Comparison of ENCODE assay signal across 15 mouse cellular contexts in the genomic region with DNA sequence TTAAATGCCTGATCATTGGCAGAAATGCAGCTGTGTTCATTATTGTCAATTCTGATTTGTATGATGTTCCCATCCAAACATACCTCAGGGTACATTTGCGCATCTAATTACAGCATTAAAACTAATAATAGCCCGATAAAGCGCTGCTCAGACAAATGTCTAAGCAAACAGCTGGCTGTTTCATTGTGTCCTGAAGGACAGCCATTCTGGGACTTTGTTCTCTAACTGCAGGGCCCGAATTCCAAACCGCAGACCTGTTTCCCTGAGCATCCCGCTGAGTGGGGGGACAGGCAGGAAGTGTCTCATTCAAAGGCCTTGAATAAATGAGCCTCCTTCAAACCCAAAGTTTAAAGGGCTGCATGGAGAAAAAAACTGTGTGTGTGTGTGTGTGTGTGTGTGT. TPM values are rescaled to one million over a fixed set of nuclear protein-coding genes. Genes with fewer than 3 reads are reported as not detected.
DNase-seq lines count a peak whose midpoint lies in the region; ATAC-seq lines count a peak whose summit lies in the region.
"Had no signal": no experiment of that assay in that cellular context is flagged by ENCODE, and none has a peak within 500 bp of the region (broad histone marks: within the 10 kb centered on the region; RNA-seq: fewer than 3 reads in every experiment).

No protein-coding gene starts in this region.

- no peaks in the 10 kb centered on the region for H3K36me3 ChIP-seq in forebrain, embryonic 14.5 days (ENCODE audit: control insufficient read depth, insufficient read depth, low read length)
- H3K36me3 ChIP-seq: liver, embryonic 13.5 days had no signal

- H3K9me3 ChIP-seq in forebrain, embryonic 14.5 days (replicated peaks; ENCODE audit: control insufficient read depth, low read length), result no peaks in the 10 kb centered on the region
- H3K9me3 ChIP-seq: liver, embryonic 13.5 days had no signal

- ATAC-seq in forebrain, embryonic 14.5 days, result peak; percentile 58; the same call in 1 of the 2 replicates
- ATAC-seq in CD4-positive, CD25-positive, alpha-beta regulatory T cell, adult 4 months, result no peak

- H3K4me3 ChIP-seq in forebrain, embryonic 14.5 days (ENCODE audit: low read depth, low read length), result no peak overlapping the region
- H3K4me3 ChIP-seq: liver, embryonic 13.5 days had no signal

- H3K27me3 ChIP-seq in forebrain, embryonic 14.5 days (replicated peaks; ENCODE audit: control insufficient read depth, insufficient read depth, low read length), result no peaks in the 10 kb centered on the region
- H3K27me3 ChIP-seq: liver, embryonic 13.5 days had no signal

- intact Hi-C loops in gastrocnemius, postnatal 36 days (cut with DNase I), result no loop called here

- no peak overlapping the region for H3K27ac ChIP-seq in forebrain, embryonic 14.5 days (ENCODE audit: low read depth, low read length)
- H3K27ac ChIP-seq: liver, embryonic 13.5 days had no signal

- H3K4me1 ChIP-seq in forebrain, embryonic 14.5 days (ENCODE audit: control insufficient read depth, insufficient read depth, low read length), result peaks cover 11% of the 10 kb centered on the region
- H3K4me1 ChIP-seq: liver, embryonic 13.5 days had no signal

- 3% methylated on average over 6 of the region's 6 CpGs for WGBS in forebrain, embryonic 14.5 days

- DNase-seq in ES-CJ7 (ENCODE audit: low read depth, low spot score), result peak; percentile 65
- DNase-seq in ZHBTc4 (ENCODE audit: low read depth, low spot score), result peak; percentile 79
- peak; percentile 40 for DNase-seq in forebrain, embryonic 14.5 days (ENCODE audit: low spot score)
- DNase-seq in mesoderm, embryonic 11.5 days (ENCODE audit: low read depth, low spot score), result peak; percentile 61
- no peak for DNase-seq in gastrocnemius, postnatal 36 days
- DNase-seq in layer of hippocampus, adult 9-10 months (ENCODE audit: low spot score), result no peak
- no peak for DNase-seq in thymus, postnatal 36 days
- DNase-seq: cerebellum, adult 2 months; kidney, postnatal 10 days; layer of hippocampus, postnatal 36 days; liver, embryonic 13.5 days; lung, postnatal 4 days had no signal

- H3K9ac ChIP-seq in forebrain, embryonic 14.5 days (ENCODE audit: low read length), result no peak overlapping the region
- H3K9ac ChIP-seq: liver, embryonic 13.5 days had no signal

- H3K4me2 ChIP-seq in forebrain, embryonic 14.5 days (ENCODE audit: low read length), result no peak overlapping the region
- H3K4me2 ChIP-seq: heart, embryonic 11.5 days; liver, embryonic 13.5 days had no signal

RNA-seq across cellular contexts. Expression of a gene that starts 30.1 kb away (rescaled TPM):
- 15.0 and 15.6 TPM in 2 replicates for polyA plus RNA-seq in forebrain, embryonic 14.5 days (2014; fragmentation: Nextera tagmentation; extraction: Ambion mirVana)
- total RNA-seq in gastrocnemius, postnatal 36 days (2021), result not detected
- not detected for polyA plus RNA-seq in CD4-positive, CD25-positive, alpha-beta regulatory T cell, adult 4 months (2017; shearing (Covaris generic))
- total RNA-seq: neutrophil, adult 5-6 weeks had no signal

Comparison
In these comparisons a context has a peak if more than half of its experiments do, and no peak if none do; other contexts are left out.
1. DNase-seq: peak in ES-CJ7 (single experiment), ZHBTc4 (single experiment), forebrain, embryonic 14.5 days (single experiment) and mesoderm, embryonic 11.5 days (single experiment); none in gastrocnemius, postnatal 36 days (0 of 2), layer of hippocampus, adult 9-10 months (single experiment) and thymus, postnatal 36 days (0 of 2).
2. RNA of a gene that starts 30.1 kb away (polyA plus RNA-seq): 15.0 to 15.6 TPM in forebrain, embryonic 14.5 days; not detected in CD4-positive, CD25-positive, alpha-beta regulatory T cell, adult 4 months; every median in the first group is over 10 times any median in the second.